Mouse (Mus musculus): ENCODE data around the gene Pex7.

DNA sequence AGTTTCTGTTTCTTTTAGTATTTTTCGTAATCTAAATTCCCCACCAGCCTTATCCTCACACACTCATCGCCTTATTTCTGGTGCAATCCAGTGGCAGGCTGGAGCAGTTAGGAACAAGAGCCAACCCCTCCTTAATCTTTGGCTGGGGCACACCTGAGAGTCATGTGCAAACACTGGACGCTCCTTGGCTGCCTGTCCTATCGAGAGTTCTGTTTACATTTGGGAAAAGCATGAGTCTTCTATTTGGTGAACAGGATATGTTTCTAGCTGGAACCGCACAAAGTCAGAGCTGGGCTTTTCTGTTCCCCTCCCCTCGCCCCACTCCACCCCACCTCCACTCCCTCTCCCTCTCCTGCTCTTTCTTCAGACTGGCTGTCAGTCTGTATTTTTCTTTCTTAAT is 49.3 kb upstream of the Pex7 start:
- TF ChIP-seq CTCF (IDR thresholded peaks at IDR 0.05; ENCODE audit: low read depth, low read length): no peak
- no peak for TF ChIP-seq POLR2A (IDR thresholded peaks at IDR 0.05; ENCODE audit: insufficient read depth, low read length)
- no peak for TF ChIP-seq EP300 (IDR thresholded peaks at IDR 0.05; ENCODE audit: insufficient read depth, low read depth, low read length)

Measured in ES-Bruce4 (cell line).